Mouse (Mus musculus) left cerebral cortex, postnatal 4 days (tissue): ENCODE measurements around the gene Nfam1. TPM values are rescaled to one million over a fixed set of nuclear protein-coding genes. Genes with fewer than 3 reads are reported as not detected.
A peak's percentile ranks its signal among the peaks of the same experiment; 100 is the strongest.

Source experiments
- DNase-seq: peaks from one replicate; pipeline ENCODE4 v3.0.0-alpha.2; 2022
- intact Hi-C: fragments of 180-260 bp; cut with DNase I; formaldehyde crosslinking; loops from one replicate; pipeline ENCODE4 v1.15.1; 2025
- total RNA-seq, 2 experiments: library from RNA; stranded (reverse); gene quantifications; 2 replicates each; pipeline ENCODE4 v1.2.3; 2021

Gene Nfam1
- total RNA-seq, 2 experiments from 2014 or later, result 2.0 to 2.1 TPM

- intact Hi-C loops, result no loop called here
- DNase-seq, result no peak
These were observed 7.0 kb upstream of the Nfam1 start for GRCm38 (mm10) chr15:83040156-83040555.

GRCm38 (mm10) chr15:83038812-83039211, 5.7 kb upstream of the Nfam1 start:
- DNase-seq, result no peak
- intact Hi-C loops, result loop anchor here (5.0 to 10.0 kb wide), 3 partner anchors 52 to 232 kb away; partner anchors contain the start of gene Tcf20

GRCm38 (mm10) chr15:83037755-83038483, 4.8 kb upstream of the Nfam1 start:
- intact Hi-C loops, result loop anchor here (5.0 to 10.0 kb wide), 3 partner anchors 51 to 231 kb away; partner anchors contain the start of gene Tcf20

DNA sequence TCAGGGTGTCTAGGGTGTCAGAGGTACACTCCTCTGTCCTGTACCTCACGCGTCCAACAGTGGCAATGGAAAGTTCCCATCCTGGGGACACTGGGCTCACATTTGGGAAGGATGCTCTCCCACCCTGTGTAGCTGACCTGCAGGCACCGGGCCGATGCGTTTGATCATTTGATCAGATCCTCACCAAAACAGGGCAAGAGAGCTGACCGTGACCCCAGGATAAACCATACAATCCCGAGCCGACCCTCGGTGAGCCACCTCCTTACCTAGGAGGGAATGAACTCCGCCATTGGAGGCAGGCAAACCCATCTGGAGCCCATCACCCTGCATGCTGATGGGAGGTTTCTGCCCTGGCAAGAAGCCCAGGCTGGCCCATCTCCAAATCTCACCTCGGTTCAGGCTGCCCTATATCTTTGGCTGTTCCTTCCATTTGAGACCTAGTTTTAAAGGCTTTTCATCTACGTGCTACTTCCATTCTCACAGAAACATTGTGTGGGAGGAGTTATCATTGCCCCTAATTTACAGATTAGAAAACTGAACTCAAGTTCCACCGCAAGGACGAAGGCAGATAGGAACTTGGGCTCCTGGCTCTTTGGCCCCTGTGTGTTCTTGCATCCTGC, 3.9 kb upstream of the Nfam1 start:
- intact Hi-C loops, result loop anchor here (5.0 to 10.0 kb wide), 3 partner anchors 50 to 230 kb away; partner anchors contain the start of gene Tcf20
- DNase-seq, result peak; percentile 93

More at GRCm38 (mm10) chr15:83037755-83038483, 4.8 kb upstream of the Nfam1 start:
- DNase-seq, result peak; percentile 91

DNA sequence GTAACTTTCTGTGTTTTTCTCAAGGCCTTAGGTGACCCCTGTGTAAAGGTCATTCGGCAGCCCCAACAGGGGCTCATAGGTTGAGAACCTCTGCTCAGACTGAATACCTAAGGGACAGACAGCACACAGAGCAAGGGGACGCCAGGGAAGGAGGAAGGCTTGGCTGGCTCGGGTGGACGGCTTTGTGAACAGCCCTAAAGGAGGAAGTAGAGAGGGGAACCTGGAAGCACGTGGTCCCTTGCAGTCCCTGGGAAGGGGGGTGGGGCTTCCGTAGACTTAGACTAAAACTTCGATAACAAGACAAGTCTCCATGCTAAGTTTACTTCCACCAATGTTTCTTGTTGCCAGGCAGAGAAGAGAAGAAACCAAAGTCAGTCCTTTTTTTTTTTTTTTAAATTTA, 3.0 kb upstream of the Nfam1 start:
- intact Hi-C loops, result loop anchor here (5.0 to 10.0 kb wide), 3 partner anchors 49 to 229 kb away; partner anchors contain the start of gene Tcf20
- no peak for DNase-seq

- intact Hi-C loops, result loop anchor here (10.0 kb wide), 1 partner anchor 130 kb away; no protein-coding TSS in a partner anchor
- peak; percentile 70 for DNase-seq
These were observed 1.3 kb upstream of the Nfam1 start for GRCm38 (mm10) chr15:83034275-83034977.

GRCm38 (mm10) chr15:83030884-83031283, 2.2 kb downstream of the Nfam1 start:
- intact Hi-C loops, result loop anchor here (10.0 kb wide), 1 partner anchor 126 kb away; no protein-coding TSS in a partner anchor
- DNase-seq, result no peak

DNA sequence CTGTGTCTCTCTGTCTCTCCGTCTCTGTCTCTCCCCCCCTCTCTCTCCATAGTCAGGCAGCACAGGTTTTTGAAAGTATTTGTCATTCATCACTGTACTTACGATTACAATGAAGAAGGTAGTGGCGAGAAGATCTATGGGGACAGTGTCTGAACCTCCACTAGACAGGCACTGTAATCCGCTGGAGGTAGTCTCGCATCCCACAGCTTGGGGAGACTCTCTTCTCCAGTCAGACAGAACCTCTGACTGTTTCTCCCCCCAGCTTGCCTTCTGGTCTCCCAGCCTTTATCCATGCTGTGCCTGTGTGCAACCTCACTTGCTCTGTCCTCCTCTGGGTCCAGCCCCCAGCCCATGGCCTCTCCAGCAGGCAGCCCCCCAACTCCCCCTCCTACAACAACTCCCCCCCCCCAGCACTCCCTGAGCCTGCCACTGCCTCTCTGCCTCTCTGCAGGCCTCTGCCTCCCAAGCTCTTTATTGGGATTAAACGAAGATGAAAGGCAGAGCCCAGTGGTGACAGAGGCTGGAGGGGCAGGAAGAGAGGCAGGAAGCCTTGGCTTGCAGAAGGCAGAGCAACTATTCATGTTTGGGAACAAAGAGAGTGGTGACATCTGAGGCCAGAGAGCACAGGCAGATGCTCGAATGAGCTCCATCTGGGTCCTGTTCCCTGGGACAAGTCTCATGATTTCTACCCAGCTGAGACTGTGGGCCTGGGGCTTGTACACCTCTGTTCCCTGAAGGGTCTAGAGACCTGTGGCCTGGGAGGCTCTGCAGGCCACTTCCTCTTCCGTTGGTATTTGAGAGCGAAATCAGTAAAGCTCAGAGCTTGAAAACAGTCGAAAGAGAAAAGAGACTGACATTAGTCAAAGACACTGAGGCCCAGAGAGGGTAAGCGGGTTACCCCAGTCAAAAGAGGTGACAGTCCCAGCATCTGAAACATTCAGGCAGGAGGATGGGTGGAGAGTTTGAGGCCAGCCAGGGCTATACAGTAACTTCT, 3.1 kb downstream of the Nfam1 start:
- intact Hi-C loops, result loop anchor here (10.0 kb wide), 1 partner anchor 125 kb away; no protein-coding TSS in a partner anchor
- DNase-seq, result no peak

DNA sequence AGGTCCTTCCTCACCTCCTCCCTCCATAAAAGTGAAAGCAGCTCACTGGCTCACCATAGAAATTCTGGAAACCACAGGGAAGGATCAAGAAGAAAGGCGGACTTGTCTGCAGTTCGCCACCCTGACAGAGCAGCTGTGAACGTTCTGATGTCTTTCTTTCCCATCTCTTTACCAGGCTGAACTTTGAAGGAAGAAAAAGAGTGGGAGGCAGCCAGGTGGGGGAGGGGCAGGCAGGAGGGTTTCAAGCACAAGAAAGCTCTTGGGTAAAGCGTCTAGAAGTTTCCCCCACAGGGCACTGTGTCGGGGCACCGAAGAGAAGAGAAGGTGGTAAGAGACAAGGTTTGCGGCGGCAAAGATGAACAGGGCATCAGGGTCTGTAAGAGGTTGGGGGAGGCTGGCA, 7.0 kb downstream of the Nfam1 start:
- intact Hi-C loops, result no loop called here
- no peak for DNase-seq

DNA sequence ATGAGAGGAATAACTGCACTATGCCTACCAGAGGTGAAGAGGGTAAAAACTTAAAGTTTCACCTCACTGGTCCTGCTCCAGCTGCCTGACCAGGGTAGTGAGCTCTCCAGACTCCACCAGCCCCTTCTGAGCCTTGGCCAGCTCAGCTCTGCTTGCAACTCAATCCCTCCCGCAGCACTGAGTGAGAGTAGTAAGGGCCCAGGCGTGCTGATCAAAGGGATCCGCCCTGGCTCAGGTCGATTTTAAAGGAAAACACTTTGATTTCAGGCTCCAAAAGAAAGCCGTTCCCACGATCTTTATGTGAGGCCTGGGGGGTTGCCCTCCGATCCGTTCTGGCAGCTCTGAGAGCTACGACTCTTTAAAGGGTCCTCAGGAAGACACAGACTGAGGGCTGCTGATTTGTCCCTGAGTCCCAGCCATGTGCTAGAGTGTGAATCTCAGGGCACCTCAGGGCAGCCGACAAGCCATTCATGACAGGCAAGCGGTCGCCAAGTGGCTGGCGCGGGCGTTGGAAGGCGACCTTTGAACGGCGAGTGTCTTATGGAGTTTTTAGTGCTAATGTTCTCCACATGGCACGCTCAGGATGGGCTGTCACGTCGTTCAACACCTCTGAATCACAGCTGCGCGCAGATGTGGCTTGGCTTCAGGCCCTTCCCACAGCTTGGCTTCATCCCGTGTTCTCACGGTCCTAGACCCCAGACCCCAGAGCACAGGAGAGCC, 7.9 kb downstream of the Nfam1 start:
- intact Hi-C loops, result no loop called here
- DNase-seq, result no peak

GRCm38 (mm10) chr15:83022947-83023346, 10.2 kb downstream of the Nfam1 start:
- intact Hi-C loops, result no loop called here
- DNase-seq, result no peak

GRCm38 (mm10) chr15:83010990-83011664, 22.0 kb downstream of the Nfam1 start:
- DNase-seq, result peak; percentile 91

DNA sequence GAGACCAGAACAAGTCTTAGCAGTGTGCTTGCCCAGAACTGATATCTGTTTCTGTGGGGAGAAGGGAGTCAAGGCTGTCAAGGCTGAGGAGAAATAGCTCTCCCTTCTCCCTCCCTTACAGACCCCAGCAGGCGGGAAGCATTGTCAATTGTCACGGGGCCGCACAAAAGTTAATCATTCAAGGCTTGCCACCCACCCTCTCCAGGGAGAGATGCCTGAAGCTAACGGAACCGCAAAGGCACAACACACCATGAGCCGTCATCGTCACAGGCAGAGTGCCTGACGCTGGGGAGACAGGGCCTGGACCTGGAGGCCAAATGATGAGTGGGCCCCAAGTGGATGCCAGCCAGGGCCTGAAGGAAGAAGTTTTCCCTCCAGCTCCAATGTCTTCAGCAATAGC, 22.7 kb downstream of the Nfam1 start:
- DNase-seq, result no peak
- intact Hi-C loops, result no loop called here

More at GRCm38 (mm10) chr15:83010990-83011664, 22.0 kb downstream of the Nfam1 start:
- intact Hi-C loops, result no loop called here

- DNase-seq, result no peak
- intact Hi-C loops, result no loop called here
These were observed 23.6 kb downstream of the Nfam1 start for GRCm38 (mm10) chr15:83009532-83009931.

DNA sequence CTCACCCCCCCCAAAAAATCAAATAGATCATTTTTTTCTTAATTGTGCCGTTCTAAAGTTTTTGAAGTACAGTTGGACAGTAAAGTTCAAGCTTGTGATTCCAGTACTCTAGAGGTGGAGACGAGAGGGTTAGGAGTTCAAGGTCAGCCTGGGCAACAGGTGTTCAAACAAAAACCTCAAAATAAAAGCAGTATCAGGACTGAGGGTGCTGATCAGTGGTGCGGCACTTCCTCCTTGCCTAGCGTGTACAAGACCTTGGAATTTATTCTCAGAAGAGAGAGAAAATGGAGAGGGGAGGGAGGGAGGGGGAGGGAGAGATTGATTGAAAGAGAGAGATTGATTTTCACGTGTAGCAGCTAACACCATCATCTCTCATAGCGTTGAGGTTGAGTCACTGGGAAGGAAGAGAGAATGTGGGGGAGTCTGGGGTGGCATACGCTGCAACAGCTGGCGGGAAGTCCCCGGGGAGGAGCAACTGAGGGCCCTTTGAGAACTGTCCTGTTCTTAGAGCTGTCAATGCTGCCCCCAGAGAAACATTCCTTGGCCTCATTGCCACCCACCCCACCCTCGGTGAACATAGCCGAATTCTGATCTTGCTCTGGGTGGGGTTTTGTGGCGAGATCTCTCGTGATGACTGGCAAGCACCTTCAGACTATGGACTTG, 24.2 kb downstream of the Nfam1 start:
- DNase-seq, result no peak
- intact Hi-C loops, result no loop called here

DNA sequence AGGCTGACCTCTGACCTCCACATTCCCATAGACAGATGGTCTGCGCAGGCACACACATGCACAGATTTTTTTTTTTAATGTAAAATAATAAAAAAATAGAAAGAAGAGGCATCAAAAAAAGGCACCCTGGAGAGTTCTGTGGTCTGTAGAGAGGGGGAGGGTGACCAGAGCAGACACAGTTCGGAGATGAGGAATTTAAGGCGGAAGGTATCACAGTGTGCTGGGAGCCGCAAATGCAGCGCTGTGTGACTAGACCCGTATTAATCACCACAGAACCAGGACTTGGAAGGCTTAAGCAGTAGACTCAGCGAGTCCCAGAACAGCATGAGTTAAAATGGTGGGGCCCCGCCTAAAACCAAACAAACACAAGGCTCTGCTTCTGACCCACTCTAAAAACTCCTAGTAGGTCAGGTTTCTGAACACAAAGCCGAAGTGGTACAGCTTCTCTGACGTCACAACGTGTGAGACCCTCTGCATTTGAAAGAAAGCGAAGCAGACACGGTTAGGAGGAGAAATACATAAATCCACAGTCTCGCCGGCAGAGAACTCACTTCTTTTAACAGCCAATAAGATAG, 25.7 kb downstream of the Nfam1 start:
- no peak for DNase-seq
- intact Hi-C loops, result no loop called here

DNA sequence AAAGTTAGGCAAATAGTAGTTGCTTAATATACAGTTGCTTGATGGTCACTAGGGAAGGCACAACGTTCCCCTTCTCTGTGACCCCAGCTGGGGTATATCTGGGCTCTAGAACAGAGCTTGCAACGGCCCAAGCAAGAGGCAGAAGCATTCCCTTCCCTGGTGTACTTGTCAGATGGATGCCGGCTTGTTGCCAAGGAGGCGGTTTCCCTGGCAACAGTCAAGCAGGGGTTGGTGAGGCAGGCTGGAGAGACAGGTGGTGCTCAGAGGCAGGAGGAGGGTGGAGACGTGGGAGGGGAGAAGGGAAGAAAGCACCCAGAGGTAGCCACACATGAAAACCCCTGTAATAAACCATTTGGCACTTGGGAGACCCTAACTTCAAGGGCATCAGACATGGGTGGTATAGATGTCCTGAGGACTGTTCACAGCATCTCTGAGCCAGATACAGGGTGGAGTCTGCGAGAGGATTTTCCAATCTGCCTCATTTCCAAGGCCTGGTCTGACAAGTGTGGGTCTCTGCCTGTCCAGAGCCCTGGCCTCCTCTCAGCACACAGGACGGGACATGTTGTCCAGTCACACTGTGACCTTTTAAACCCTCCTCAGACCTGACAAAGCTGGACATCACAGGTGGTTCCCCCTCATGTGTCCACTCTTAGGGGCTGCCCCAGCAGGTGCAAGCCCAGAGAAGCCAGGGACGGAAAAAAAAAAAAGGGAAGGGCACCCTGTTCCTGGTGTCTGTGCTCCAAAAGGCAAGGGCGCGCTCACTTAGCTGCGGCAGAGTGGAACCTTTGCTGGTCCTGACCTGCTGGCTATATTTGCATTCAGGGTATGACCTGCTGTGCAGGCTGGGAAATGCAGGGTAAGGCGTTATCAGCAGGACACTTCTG, 30.2 kb downstream of the Nfam1 start:
- peak; percentile 97 for DNase-seq
- intact Hi-C loops, result no loop called here
